Mouse (Mus musculus) c-Kit-positive CD71-positive TER-119-negative erythroid progenitor cells, embryonic 14.5 days (primary cell): ENCODE data around the gene Obsl1.
A peak's percentile ranks its signal among the peaks of the same experiment; 100 is the strongest.

ENCODE experiments used
- DNase-seq: peaks from one replicate; pipeline ENCODE4 v3.0.0-alpha.2; 2013; ENCODE audit warnings: low read depth

The Obsl1 gene

DNA sequence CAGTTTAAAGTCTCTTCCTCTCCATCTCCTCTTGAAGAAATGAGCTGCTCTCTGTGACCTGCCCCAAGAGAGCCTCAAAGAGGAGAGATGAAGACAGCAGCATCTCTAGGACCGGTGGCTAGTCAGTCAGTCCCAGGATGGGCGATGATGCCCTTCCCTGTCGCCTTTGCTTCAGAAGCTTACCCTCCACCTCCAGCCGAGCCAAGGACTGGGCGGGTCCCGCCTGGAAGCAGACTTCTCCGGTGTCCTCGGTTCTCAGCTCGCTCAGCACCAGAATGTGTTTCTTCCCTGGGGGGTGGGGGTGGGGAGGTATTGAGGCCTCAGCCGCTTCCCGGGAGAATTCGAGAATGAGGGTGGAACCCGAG, 19.2 kb downstream of the Obsl1 start:
- DNase-seq = no peak

DNA sequence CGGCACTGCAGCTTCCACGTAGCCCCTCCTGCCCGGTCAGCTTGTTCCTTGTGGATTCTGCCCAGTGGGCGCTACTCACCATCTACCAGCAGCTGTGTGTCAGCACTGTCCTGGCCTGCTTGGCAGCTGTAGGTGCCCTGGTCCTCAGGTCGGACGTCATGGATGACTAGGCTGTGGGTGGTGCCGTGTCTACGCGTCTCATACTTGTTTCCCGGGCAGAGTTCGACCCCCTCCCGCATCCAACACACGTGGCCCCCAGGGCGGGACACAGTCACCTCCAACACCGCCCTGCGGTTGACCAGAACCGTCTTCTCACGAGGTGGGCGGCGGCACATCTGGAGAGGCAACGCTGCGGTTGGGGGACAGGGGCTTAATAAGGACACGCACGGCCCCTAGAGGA, 19.7 kb downstream of the Obsl1 start:
- DNase-seq = no peak

DNA sequence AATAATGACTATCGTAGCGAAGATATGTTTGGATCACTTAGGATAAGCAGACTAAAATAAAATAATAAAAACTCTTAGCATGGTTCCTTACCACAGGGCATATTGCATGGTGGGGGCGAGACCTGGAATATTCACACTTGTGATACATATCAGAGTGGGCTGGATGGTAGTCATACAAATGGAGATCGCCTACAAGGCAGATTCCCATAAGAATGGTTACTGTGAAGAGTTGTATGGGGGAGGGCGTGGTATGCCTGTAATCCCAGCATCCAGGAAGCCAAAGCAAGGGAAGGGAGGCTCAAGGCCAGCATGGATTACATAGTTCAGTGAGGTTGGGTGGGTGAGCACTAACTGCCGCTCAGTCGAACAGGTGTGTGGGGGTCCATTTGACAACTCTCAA, 25.5 kb downstream of the Obsl1 start:
- no peak for DNase-seq

DNA sequence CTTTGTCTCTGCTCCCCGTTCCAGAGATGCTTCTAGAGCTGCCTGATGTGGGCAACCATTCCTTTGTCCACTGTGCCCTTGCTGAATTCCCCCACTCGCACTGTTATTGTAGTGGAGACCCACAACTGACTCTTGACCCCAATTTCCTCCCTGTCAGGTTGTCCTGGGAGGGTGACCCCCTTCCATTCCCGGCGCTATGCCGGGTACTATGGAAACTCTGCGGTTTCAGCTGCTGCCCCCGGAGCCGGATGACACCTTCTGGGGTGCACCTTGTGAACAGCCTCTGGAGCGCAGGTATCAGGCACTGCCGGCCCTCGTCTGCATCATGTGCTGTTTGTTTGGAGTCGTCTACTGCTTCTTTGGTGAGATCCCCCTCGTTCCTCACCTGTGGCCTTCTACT, 26.2 kb downstream of the Obsl1 start:
- DNase-seq = no peak

DNA sequence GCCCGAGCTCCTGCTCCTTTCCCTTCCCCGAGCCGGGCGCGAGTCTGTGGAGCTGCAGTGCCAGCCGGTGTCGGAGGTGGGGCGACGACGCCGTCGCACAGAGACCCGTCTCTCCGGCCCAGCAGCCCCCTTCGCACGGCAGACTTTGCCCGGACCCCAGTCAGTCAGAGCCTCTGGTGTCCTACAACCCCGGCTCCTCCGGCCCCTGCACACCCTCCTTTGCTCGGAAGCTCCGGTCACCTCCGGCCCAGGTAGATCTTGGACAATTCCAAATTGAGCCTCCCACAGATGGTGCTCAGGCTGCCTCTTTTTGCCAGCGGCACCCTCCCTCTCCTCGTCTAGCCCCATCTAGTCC, 26.6 kb downstream of the Obsl1 start:
- no peak for DNase-seq

DNA sequence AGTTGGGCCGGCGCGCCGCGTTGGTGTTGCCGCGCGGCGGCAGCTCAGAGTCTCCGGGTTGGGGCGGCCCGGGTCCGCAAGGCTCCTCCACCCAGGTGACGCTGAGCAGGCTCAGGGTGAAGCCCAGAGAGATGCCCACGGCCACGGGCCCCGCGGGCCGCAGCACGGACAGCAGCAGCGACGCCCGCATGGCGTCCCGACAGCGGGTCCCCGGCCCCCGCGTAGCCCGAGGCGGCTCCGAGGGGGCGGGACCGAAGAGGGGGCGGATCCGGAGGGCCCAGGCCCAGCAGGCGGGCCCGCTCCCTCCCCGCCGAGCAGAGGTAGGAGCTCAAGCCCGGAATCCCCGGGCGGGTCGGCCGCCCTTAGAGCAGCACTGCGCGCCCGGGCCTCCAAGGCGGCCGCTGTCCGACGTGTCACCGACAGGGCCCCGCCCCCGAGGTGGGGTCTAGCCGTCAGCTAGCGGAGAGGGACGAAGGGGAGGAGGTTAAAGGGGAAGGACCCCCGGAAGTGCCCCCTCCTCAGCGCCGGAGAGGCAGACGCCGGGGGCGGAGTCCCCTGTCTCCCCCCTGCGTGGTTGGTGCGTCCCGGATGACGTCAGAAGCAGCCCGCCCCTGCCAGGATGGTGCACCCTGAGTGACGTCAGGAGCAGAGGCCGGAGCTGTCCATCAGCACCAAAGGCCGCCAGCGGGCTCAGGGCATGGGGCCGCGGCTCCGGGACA, 27.2 kb downstream of the Obsl1 start, which contains the start of the genes Chpf and Tmem198:
Chpf (minus strand) TSS at position 392 of the 719 bp plus-strand sequence.
Tmem198 (plus strand) TSS at position 617 of the 719 bp plus-strand sequence.
- peak; percentile 88 for DNase-seq

DNA sequence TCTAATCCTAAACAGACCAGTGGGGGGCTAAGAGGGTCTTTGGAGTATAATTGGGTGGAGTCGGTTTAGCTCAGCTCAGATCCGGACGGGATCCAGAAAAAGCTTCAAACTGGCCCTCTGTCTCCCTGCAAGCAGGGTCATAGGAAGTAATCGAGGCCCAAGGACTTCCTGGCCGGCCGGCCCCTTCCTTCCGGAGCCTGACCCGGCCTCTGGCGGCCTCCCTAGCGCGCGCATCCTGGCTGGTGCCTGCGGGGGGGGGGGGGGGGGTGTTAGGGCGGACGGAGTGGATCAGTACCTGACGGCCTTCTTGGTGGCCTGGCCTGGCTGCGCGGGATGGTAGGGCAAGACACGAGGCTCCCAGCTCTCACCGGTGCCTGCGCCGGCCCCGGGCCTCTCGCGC, 27.8 kb downstream of the Obsl1 start:
- DNase-seq = no peak

DNA sequence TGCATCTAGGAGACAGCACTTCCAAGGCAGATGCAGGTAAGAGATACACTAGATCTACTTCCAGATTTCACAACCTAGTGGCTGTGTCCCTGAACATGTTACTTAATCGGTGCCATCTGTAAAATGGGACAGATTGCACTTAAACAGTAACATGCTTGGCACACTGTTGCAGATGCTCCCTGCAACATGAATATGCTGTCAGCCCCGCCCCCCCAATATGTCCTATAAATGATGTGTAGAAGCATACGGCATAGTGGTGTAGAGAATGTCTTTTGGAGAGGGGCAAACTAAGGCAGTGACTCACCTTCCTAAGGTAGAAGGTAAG, 28.3 kb downstream of the Obsl1 start:
- DNase-seq = peak; percentile 43

DNA sequence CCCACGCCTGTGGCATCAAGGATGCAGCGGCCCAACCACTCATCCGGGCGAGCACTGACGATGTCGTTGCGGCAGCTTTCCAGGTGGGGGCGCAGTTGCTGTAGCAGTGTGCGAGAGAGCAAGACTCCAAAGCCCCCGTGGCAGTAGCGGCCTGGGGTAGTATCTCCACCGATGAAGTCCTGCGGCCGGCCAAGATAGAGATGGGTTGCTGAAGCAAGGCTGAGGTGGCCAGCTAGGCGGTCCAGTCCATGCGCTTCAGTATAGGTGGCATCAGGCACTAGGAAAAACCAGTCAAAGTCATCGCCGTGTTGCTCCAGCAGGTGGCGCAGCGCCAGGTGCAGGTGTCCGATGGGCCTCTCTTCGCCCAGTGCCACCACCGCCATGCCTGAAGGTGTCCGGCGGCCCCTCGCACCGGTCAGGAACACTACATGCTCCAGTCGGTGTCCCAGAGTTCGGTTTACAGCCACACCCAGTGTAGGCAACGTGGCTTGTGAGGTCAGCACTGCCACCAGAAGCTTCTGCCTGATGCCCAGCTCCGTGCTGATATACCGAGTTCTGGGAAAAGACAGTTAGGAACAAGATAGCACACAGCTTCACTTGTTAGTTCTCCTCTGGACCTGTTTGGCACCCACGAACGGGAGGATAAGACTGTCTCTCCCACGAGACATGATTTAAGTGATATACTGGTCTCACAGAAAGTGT, 28.8 kb downstream of the Obsl1 start:
- DNase-seq = peak; percentile 58

DNA sequence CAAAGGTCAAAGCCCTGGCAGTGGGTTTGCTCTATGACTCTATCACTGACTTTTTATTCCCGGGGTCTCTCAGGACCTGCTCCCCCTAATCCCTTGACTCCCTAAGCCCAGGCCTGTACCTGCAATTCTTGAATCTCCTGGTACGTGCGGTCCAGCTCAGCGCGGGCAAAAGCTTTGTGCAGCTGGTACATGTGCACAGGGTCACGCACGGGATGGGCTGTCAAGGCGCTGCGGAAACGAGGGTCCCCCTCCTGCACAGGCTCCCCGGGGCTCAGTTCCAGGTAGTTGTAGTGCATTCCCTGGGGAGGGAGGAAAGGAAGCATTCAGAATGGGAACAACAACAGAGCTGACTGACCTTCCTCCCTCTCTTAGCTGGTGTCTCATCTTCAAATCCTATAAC, 29.8 kb downstream of the Obsl1 start:
- DNase-seq = no peak

DNA sequence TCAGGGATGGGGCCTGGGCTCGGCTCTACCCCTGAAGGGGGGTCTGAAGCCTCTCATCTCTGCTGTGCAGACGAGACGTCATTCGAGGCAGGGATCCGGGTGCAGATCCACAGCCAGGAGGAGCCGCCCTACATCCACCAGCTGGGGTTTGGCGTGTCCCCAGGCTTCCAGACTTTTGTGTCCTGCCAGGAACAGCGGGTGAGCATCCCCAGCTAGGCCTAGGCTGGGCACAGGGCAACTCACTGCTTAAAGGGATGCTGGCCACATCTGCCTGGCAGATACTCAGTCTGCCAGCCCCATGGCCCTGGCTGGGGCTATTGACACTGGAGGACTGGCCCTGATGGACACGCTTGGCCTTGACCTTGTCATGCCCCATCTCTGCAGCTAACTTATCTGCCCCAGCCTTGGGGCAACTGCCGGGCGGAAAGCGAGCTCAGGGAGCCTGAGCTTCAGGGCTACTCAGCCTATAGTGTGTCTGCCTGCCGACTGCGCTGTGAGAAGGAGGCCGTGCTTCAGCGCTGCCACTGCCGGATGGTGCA, 36.9 kb downstream of the Obsl1 start:
- no peak for DNase-seq

DNA sequence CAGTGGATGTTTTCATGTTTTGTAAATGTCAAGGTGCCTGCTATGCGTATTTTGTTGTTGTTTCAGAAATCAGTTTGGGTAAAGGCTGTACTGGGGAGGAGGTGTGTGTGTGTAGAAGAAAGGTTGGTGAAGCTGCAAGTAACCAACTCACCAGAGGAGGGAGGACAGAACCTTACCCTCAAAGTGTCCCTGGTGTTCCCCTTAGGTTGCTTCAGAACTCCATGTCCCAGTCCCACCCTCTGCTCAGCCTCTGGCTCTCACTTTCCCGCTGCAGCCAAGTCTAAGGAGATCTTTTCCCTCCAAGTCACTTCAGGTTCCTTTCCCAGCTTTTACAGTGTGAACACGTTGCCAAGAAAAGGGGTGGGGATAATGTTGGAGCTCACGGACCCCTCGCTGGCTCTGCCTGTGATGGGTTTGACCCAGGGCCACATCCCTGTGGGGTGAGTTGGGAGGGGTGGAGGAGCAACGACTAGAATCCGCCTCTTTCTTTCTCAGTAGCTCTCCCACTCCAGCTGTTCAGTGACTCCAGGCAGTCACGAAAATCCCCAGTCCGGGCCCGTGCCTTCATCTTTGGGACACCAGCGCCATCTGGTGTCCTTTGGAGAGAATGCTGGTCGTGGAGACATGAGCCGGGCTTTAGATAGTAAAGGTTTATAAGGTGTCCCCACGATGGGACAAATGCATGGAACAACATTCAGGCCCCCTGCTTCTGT, 38.9 kb downstream of the Obsl1 start:
- peak; percentile 78 for DNase-seq

DNA sequence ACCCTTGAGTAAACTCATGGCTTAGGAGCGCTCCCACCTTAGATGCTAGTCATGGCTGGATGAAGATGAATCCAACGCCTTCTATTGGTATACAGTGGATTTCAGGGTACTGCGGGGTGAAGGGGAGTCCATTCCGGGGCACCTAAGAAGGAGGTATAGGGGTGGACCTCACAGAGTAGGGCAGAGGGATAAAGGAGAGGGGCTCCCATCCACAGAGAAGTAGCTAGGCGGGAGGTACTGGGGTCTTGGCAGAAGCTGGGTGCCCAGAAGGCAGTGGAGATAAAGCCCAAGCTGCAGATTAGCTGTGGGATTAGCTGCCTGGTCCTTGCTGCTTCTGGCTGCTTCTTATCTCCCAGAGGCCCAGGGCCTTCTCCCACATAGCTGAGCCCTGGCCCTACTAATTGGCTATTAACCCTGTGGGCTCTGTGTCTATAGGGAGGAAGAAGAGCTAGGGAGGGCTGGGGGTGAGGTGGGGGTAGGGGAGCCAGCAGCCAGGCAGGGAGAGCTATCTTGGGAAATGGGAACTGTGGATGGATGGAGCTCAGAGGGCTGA, 42.5 kb downstream of the Obsl1 start:
- DNase-seq = no peak

DNA sequence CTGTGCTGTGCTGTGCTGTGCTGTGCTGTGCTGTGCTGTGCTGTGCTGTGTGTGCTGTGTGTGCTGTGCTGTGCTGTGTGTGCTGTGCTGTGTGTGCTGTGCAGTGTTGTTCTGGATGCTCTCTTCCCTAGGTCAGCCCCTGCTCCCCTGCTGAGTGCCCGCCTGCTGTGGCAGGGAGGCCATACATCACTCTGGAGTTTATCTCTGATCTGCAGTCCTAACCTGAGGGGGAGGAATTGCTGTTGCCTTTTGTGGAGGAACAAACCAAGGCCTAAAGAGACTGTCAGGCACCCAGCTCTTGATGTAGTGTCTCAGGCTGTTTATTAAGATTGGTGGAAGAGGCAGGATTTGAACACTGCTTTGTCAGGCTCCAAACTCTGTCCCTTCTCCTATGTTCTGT, 43.6 kb downstream of the Obsl1 start:
- no peak for DNase-seq

DNA sequence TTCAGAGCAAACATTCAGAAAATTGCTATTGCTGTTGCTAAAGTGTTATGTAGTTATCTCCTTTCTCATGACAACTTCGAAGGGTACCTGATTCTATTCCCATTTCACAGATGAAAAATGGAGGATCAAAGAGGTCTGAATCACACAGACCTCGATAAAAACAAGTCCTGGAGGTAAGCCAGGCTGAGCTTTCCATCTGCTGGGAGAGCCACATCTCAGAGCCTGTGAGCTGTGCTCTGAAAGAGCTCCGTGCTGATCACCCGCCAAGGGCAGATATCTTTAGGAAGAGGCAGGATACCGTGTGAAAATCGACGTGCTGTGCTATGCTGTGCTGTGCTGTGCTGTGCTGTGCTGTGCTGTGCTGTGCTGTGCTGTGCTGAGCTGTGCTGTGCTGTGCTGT, 46.0 kb downstream of the Obsl1 start:
- DNase-seq = no peak

DNA sequence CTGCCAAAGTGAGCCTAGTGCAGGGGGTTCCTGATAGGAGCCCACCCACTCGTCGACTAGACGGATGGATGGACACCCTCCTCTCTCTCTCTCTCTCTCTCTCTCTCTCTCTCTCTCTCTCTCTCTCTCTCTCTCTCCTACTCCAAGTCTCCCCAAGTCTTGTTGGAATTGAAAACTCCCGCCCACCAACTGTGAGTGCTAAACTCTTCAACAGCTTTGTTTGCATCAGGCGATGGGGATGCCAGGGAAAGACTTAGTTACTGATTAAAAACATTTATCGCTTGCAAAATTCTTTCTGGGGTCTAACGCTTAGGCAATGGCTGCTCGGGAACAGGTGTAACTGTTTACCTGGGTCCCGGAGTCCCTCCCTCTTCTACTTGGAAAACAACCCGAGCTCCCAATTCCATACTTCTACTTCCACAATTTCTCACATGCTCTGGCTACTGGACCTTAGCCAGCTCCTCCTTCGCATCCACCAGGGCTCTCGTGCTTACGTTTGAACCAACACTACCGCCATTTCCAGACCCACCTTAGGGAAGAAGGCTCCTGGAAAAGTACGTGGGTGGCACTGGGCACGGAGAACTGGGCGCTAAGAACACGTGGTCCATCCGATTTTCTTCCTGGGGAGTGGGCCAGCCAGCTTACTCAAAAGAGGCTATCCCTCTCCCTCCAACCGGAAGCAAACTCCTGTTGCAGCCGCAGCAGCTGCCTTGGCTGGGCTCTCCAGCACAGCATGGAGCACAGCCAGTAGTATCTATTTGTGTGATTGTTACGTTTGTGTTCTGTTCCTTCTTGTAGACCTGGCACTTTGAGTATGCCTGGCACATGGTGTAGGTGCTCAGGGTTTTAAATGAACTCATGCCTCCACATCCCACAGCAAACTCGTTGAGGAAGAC, 47.2 kb downstream of the Obsl1 start:
- no peak for DNase-seq

DNA sequence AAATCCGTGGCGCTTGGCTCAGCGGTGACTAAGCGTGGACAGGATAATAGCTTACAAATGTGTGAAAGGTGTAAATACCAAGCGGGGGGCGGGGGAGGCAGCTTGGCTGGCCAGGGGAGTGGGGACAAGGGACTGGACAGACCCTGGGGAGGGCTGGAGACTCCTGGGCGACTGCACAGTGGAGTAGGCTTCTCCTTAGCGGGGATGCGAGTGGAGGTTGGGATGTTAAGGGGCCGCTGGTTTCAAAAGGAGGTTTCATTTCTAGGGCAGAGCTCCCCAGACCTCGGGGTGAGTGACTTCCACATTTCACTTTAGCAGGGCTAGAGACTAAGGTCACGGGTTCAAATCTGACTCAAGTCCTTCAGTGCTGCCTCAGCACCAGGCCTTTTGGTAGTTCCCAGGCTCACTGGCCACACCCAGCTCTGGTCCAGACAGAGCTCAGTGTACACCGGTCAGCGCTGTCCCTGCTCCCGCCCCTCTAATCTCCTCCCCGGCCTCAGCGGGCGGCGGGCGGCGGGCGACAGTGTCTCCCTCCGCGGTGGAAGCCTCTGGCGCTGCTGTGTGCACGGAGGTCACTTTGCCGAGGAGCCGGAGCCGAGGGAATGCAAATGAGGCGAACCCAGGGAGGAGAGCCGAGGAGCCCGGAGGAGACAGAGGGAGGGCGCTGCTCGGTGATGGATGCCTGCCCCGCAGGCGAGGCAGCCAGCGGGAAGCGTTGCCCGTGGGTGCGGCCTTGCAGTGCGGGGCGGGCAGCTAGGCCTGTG, 48.0 kb downstream of the Obsl1 start:
- DNase-seq = no peak

DNA sequence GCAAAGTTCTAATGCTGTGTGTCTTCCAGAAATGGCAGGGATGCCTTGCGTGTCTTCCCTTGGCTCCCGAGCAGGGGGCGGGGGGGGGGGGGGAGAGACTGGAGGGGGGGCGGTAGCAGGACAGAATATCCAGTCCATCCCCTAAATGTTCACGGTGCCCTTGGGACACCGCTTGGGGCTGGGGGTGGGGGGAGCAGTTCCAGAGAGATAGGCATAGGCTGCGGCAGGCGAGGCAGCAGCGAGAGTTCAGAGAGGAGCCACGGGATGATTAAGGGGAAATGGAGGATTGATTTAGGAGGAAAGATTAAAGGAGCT, 48.6 kb downstream of the Obsl1 start:
- no peak for DNase-seq

DNA sequence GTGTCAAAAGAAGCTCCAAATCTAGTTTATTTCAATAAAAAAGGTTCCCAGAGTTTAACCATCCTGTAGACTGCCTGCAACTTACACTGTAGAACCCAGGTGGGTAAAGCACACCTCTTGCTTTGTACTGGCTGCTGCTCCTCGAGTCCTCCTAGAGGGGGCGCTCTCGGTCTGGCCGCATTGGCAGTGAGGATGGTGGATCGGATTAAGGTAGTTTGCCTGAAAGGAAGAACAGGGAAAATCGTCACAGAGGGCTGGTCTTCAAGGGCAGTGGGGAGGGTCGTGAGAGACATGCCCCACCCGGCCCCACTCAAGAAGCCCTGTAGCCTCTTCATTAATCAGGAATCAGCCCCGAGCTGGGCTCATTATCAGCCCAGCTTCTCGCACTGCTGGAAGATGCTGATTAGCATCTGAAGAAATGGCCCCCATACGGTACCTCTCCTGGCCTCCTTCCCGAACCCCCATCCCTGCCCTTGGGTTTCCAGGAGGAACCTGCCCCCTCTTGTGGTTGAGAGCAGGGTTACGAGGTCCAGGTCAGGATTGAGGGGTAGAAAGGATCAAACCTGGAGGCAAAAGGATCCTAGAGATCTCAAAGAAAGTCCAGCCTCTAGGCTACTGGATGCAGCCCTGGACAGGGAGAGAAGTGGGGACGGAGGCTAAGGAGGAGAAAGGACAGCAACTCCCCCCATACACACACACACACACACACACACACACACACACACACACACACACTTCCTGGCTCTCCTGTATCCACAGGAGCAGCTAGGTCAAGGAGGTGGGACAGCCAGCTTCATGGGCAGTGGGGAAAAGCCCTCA, 49.3 kb downstream of the Obsl1 start:
- DNase-seq = no peak

DNA sequence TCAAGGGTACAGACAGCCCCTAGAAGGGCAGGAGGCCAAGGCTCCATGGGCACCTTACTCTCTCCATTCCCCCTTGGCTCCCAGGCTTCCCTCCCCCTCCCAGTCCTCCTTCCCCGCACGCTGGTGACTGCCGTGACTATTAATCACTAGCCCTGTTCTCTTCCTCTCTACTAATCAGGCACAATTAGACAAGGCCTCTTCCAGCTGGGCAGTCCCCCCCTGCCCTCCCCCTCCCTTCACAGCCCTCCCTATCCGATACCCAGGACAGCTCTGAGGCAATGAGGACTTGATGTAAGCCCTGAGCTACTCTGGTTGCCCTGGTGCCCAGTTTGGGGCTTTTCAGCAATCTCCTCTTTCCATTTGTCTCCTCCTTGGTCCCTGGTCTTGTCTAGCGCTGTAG, 50.3 kb downstream of the Obsl1 start:
- no peak for DNase-seq
